Mouse (Mus musculus) adrenal gland, postnatal 14 days (tissue): ENCODE data around the gene Olfr1326-ps1. TPM values are rescaled to one million over a fixed set of nuclear protein-coding genes. Genes with fewer than 3 reads are reported as not detected.

ENCODE experiments used
- DNase-seq: peaks from one replicate; pipeline ENCODE4 v3.0.0; 2021; ENCODE audit warnings: mixed read lengths
- long read RNA-seq, 2 experiments: library from polyadenylated mRNA; stranded (forward); transcript quantifications; one replicate each; pipeline ENCODE4 v2.0.0; 2021
- total RNA-seq: library from RNA; stranded (reverse); gene quantifications from 2 replicates; pipeline ENCODE4 v1.2.3, GENCODE M21; 2021

Olfr1326-ps1 gene
- not detected in 2 replicates for total RNA-seq
- long read RNA-seq, experiment 1, result 0 reads
- long read RNA-seq, experiment 2, result 0 reads

GRCm38 (mm10) chrX:74574788-74575187 lies at the start of gene Olfr1326-ps1:
TSS of gene Olfr1326-ps1 (minus strand) at chrX:74574888.
- no peak for DNase-seq

GRCm38 (mm10) chrX:74592379-74592778 lies 17.7 kb upstream of the Olfr1326-ps1 start, which contains the start of gene Olfr1325:
TSS of gene Olfr1325 (plus strand) at chrX:74592679.
- no peak for DNase-seq

Other genes with a start within 250 kb of the Olfr1326-ps1 start
- 7.7 and 9.0 TPM in 2 replicates for gene Plxna3, start 245.8 kb downstream of the Olfr1326-ps1 start, total RNA-seq
- gene Lage3, start 221.3 kb downstream of the Olfr1326-ps1 start, total RNA-seq, result 54.2 and 55.1 TPM in 2 replicates
- 49.6 and 51.5 TPM in 2 replicates for gene Ubl4a, start 201.7 kb downstream of the Olfr1326-ps1 start, total RNA-seq
- gene Slc10a3, start 201.5 kb downstream of the Olfr1326-ps1 start, total RNA-seq, result 18.9 and 21.5 TPM in 2 replicates
- gene Fam3a, start 181.6 kb downstream of the Olfr1326-ps1 start, total RNA-seq, result 26.6 and 29.7 TPM in 2 replicates
- gene Ikbkg, start 181.6 kb downstream of the Olfr1326-ps1 start, total RNA-seq, result 56.3 and 56.5 TPM in 2 replicates
- 105 and 114 TPM in 2 replicates for gene G6pdx, start 145.7 kb downstream of the Olfr1326-ps1 start, total RNA-seq
- gene Gm6880, start 93.5 kb downstream of the Olfr1326-ps1 start, total RNA-seq, result not detected in 2 replicates
- not detected in 2 replicates for gene Olfr1325, start 17.8 kb upstream of the Olfr1326-ps1 start, total RNA-seq
- not detected in 2 replicates for gene Gm5640, start 70.7 kb upstream of the Olfr1326-ps1 start, total RNA-seq
- not detected in 2 replicates for gene Gm6890, start 166.0 kb upstream of the Olfr1326-ps1 start, total RNA-seq